In the genomic region with DNA sequence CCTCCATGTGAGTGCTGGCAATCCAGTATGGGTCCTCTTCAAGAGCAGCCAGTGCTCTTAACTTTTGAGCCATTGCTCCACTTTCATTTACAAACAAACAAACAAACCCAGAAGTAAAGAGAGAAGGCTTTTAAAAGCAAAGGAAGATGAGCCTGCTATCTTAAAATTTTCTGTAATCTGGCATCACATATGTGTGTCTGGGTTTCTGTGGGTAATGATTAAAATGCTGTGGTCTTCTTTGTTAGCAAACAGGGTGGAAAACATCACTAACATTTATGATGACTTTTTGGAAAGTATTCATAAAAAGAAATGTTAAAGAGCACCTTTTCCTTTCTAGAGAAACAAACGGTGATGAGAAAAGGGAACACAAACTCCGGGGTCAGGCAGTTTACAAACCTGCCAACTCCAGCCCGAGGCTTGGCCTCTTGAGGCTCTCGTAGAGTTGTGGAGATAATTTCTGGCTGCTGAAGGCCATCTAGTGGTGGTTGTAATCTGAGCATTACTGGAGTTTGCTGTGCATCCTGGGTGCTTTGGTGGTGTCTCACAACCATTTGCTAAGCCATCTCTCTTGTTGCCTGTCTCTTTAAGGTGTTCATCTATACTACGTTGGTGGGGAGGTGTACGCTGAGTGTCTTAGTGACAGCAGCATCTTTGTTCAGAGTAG, we compare ENCODE assay signal across 10 mouse cellular contexts. TPM values are rescaled to one million over a fixed set of nuclear protein-coding genes. Genes with fewer than 3 reads are reported as not detected.
DNase-seq lines count a peak whose midpoint lies in the region; ATAC-seq lines count a peak whose summit lies in the region.
"Had no signal": no experiment of that assay in that cellular context is flagged by ENCODE, and none has a peak within 500 bp of the region (broad histone marks: within the 10 kb centered on the region; RNA-seq: fewer than 3 reads in every experiment).

No protein-coding gene starts in this region.

- peak; percentile 74; the same call in 1 of the 2 replicates for ATAC-seq in erythroblast, adult 5-6 weeks (replicated peaks; ENCODE audit: low FRiP score, poor library complexity, severe bottlenecking)

- peak; percentile 31 for DNase-seq in cerebellum, adult 8-10 months
- DNase-seq in cerebellum, adult 11-12 months: no peak
- peak; percentile 54 for DNase-seq in layer of hippocampus, adult 11-12 months (ENCODE audit: low spot score)
- DNase-seq in layer of hippocampus, postnatal 25 days (ENCODE audit: extremely low spot score in 1 of 2, low spot score in 1 of 2): no peak
- peak; percentile 49 for DNase-seq in MN1 (ENCODE audit: low spot score)
- DNase-seq in lung, postnatal 14 days: peak; percentile 59
- no peak for DNase-seq in right cerebral cortex, postnatal 14 days
- DNase-seq: liver, embryonic 13.5 days had no signal

RNA-seq across cellular contexts. Expression of gene Gm45623, which starts 18.3 kb away (rescaled TPM):
- 1 to 10 TPM in 1 of 2 experiments, under 1 TPM in 1; 0.92 to 1.6 TPM for total RNA-seq in layer of hippocampus, postnatal 25 days (2021)
- not detected in 2 replicates for total RNA-seq in erythroblast, adult 5-6 weeks (2015; ENCODE audit: low replicate concordance)
- not detected in 2 replicates for total RNA-seq in erythroblast, adult 5-6 weeks (2017; ENCODE audit: low replicate concordance)
- total RNA-seq: gastrocnemius, postnatal 36 days had no signal

RNA-seq across cellular contexts. Expression of gene Smad5, which starts 32.5 kb away (rescaled TPM):
- 10 to 100 TPM; 23.3 to 26.3 TPM for total RNA-seq in layer of hippocampus, postnatal 25 days (2021)
- 9.4 and 11.0 TPM in 2 replicates for total RNA-seq in erythroblast, adult 5-6 weeks (2015; ENCODE audit: low replicate concordance)
- total RNA-seq in erythroblast, adult 5-6 weeks (2017; ENCODE audit: low replicate concordance): 2.4 and 6.7 TPM in 2 replicates

Comparison
In these comparisons a context has a peak if more than half of its experiments do, and no peak if none do; other contexts are left out.
1. DNase-seq: peak in cerebellum, adult 8-10 months (single experiment), layer of hippocampus, adult 11-12 months (single experiment), MN1 (single experiment) and lung, postnatal 14 days (single experiment); none in cerebellum, adult 11-12 months (single experiment), layer of hippocampus, postnatal 25 days (0 of 2) and right cerebral cortex, postnatal 14 days (single experiment).